Mouse (Mus musculus) ES-Bruce4 (cell line): ENCODE measurements at regions not wholly inside any gene's neighbourhood (a gene's known extent, or its start where the extent isn't known, plus 50 kb on each side); places are given as distances from the start of the nearest gene placed in this dataset.

Experiments used
- CTCF ChIP-seq: IDR thresholded peaks from one replicate; pipeline ENCODE4 v1.8.1; 2011; ENCODE audit warnings: low read depth, low read length
- EP300 ChIP-seq: IDR thresholded peaks from 2 replicates; pipeline ENCODE4 v1.6.1; 2011; ENCODE audit warnings: low read depth, low read length; ENCODE audit not compliant: insufficient read depth
- POLR2A ChIP-seq: IDR thresholded peaks from one replicate; pipeline ENCODE4 v1.8.1; 2011; ENCODE audit warnings: low read length; ENCODE audit not compliant: insufficient read depth

DNA sequence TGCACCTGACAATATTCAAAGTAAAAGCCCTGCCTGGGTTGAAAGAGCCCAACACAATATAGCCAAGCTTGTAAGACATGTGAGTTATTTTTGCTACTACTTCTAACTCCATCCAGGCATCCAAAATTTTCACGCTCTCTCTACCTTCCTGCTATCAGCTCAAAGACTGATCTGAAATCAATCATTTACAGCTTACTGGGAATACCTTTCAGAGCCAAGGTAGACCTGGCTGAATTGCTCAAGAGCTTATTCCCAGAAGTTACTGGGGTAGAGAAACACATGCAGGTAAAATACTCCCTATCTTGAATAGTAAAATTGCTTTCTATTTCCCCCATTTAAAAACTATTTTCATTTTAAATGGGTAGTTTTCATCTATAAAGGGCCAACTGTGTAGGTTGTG lies 840.2 kb downstream of the Diaph3 start:
- TF ChIP-seq POLR2A: no peak
- no peak for TF ChIP-seq CTCF
- no peak for TF ChIP-seq EP300
